Mouse (Mus musculus) forebrain, embryonic 14.5 days (tissue): ENCODE data around the gene Aplp2. TPM values are rescaled to one million over a fixed set of nuclear protein-coding genes. Genes with fewer than 3 reads are reported as not detected.
A peak's percentile ranks its signal among the peaks of the same experiment; 100 is the strongest.

ENCODE experiments used
- ATAC-seq: fragments of 200-750 bp; cut with Nextera tagmentation; 2 replicates; pipeline ENCODE4 v1.8.0; 2017; ENCODE audit warnings: mild to moderate bottlenecking, moderate library complexity
- DNase-seq: peaks from one replicate; pipeline ENCODE4 v3.0.0-alpha.2; 2015; ENCODE audit warnings: low spot score
- H3K27ac ChIP-seq: fragments of 300-500 bp; sonication (generic); 2 replicates; pipeline ENCODE4 v1.5.1; 2014; ENCODE audit warnings: low read depth, mild to moderate bottlenecking, control low read depth, low read length, moderate library complexity
- H3K27me3 ChIP-seq: fragments of 300-500 bp; sonication (generic); replicated peaks from 2 replicates; pipeline ENCODE4 v1.6.1; 2014; ENCODE audit warnings: low read length, control low read depth, mixed read lengths; ENCODE audit not compliant: control insufficient read depth, insufficient read depth
- H3K36me3 ChIP-seq: fragments of 300-500 bp; sonication (generic); 2 replicates; pipeline ENCODE4 v1.6.1; 2014; ENCODE audit warnings: low read length, control low read depth; ENCODE audit not compliant: control insufficient read depth, insufficient read depth
- H3K4me1 ChIP-seq: fragments of 300-500 bp; sonication (generic); 2 replicates; pipeline ENCODE4 v1.6.1; 2014; ENCODE audit warnings: antibody characterized with exemption, low read length, control low read depth; ENCODE audit not compliant: control insufficient read depth, insufficient read depth
- H3K4me2 ChIP-seq: fragments of 300-500 bp; sonication (generic); 2 replicates; pipeline ENCODE4 v1.6.1; 2014; ENCODE audit warnings: mild to moderate bottlenecking, control low read depth, low read length
- H3K4me3 ChIP-seq: fragments of 300-500 bp; sonication (generic); 2 replicates; pipeline ENCODE4 v1.5.1; 2014; ENCODE audit warnings: low read depth, low read length, control low read depth
- H3K9ac ChIP-seq: fragments of 300-500 bp; sonication (generic); 2 replicates; pipeline ENCODE4 v1.6.1; 2014; ENCODE audit warnings: mild to moderate bottlenecking, low read length, control low read depth, moderate library complexity
- H3K9me3 ChIP-seq: fragments of 300-500 bp; sonication (generic); replicated peaks from 2 replicates; pipeline ENCODE4 v1.6.1; 2016; ENCODE audit warnings: low read length, control low read depth, mixed read lengths; ENCODE audit not compliant: control insufficient read depth
- WGBS: fragments of 180-500 bp; shearing (Covaris S2); extraction: QIAGEN DNeasy Blood & Tissue Kit; methylation state at CpG from one replicate; pipeline ENCODE4 v1.1.7; 2014; 5-methylcytosine and 5-hydroxymethylcytosine counted together
- polyA plus RNA-seq: library from polyadenylated mRNA; unstranded; fragments of >200 nt; fragmentation: Nextera tagmentation; extraction: Ambion mirVana; gene quantifications from 2 replicates; pipeline ENCODE4 v1.2.1, GENCODE M21; 2014

The Aplp2 gene
- polyA plus RNA-seq, 1 experiment from 2014 or later = 208 TPM

- no peaks in the 10 kb centered on the region for H3K27me3 ChIP-seq
- no peak overlapping the region for H3K27ac ChIP-seq
- H3K36me3 ChIP-seq = no peaks in the 10 kb centered on the region
- DNase-seq (no peak), ATAC-seq (no peak)
- WGBS = 87% methylated on average over 6 of the region's 6 CpGs
- no peaks in the 10 kb centered on the region for H3K9me3 ChIP-seq
- no peaks in the 10 kb centered on the region; the same call in 1 of the 2 replicates for H3K4me1 ChIP-seq
- no peak overlapping the region for H3K9ac ChIP-seq
- no peak overlapping the region for H3K4me3 ChIP-seq
- no peak overlapping the region for H3K4me2 ChIP-seq
Measured at GRCm38 (mm10) chr9:31117488-31117887, 94.1 kb downstream of the Aplp2 start.

- no peak overlapping the region for H3K9ac ChIP-seq
- no peak overlapping the region for H3K4me2 ChIP-seq
- H3K36me3 ChIP-seq = no peaks in the 10 kb centered on the region
- ATAC-seq = no peak
- H3K27ac ChIP-seq = no peak overlapping the region
- DNase-seq = no peak
- no peaks in the 10 kb centered on the region for H3K9me3 ChIP-seq
- H3K27me3 ChIP-seq = no peaks in the 10 kb centered on the region
- H3K4me1 ChIP-seq = no peaks in the 10 kb centered on the region; the same call in 1 of the 2 replicates
- 94% methylated on average over 11 of the region's 11 CpGs for WGBS
- no peak overlapping the region for H3K4me3 ChIP-seq
Measured at GRCm38 (mm10) chr9:31117088-31117487, 94.5 kb downstream of the Aplp2 start.

- Histone ChIP-seq H3K9me3 (no peaks in the 10 kb centered on the region), H3K27ac (no peak overlapping the region), H3K4me3 (no peak overlapping the region), H3K9ac (no peak overlapping the region), H3K4me1 (no peaks in the 10 kb centered on the region; the same call in 1 of the 2 replicates), H3K27me3 (no peaks in the 10 kb centered on the region), H3K4me2 (no peak overlapping the region), H3K36me3 (no peaks in the 10 kb centered on the region)
- ATAC-seq = no peak
- peak; percentile 63 for DNase-seq
Measured at GRCm38 (mm10) chr9:31115586-31115985, 96.0 kb downstream of the Aplp2 start.

GRCm38 (mm10) chr9:31108464-31108863, 103.2 kb downstream of the Aplp2 start:
- Histone ChIP-seq H3K4me2 (no peak overlapping the region), H3K9me3 (no peaks in the 10 kb centered on the region), H3K9ac (no peak overlapping the region), H3K36me3 (no peaks in the 10 kb centered on the region), H3K27me3 (no peaks in the 10 kb centered on the region), H3K4me1 (no peaks in the 10 kb centered on the region), H3K4me3 (no peak overlapping the region), H3K27ac (no peak overlapping the region)
- WGBS = 95% methylated on average over 8 of the region's 8 CpGs
- DNase-seq (no peak), ATAC-seq (no peak)

Other genes with a start within 250 kb of the Aplp2 start
- gene Zbtb44, start 181.2 kb downstream of the Aplp2 start, polyA plus RNA-seq = 3.1 and 4.6 TPM in 2 replicates
- gene St14, start 80.0 kb downstream of the Aplp2 start, polyA plus RNA-seq = 0.18 and 0.27 TPM in 2 replicates
- 7.3 and 9.7 TPM in 2 replicates for gene Prdm10, start 68.7 kb upstream of the Aplp2 start, polyA plus RNA-seq
- 30.0 and 31.9 TPM in 2 replicates for gene Nfrkb, start 174.4 kb upstream of the Aplp2 start, polyA plus RNA-seq